Mouse (Mus musculus) liver, embryonic 14.5 days (tissue): ENCODE measurements around the gene Ttll8. TPM values are rescaled to one million over a fixed set of nuclear protein-coding genes. Genes with fewer than 3 reads are reported as not detected.

Source experiments
- ATAC-seq: fragments of 200-750 bp; cut with Nextera tagmentation; 2 replicates; pipeline ENCODE4 v1.8.0; 2017; ENCODE audit warnings: moderate number of reproducible peaks, mild to moderate bottlenecking, moderate library complexity; ENCODE audit not compliant: insufficient read depth
- DNase-seq, 3 experiments: peaks; one replicate each; pipeline ENCODE4 v3.0.0-alpha.2; 2012 to 2013; ENCODE audit warnings: low read depth in 3 of 3, low spot score in 3 of 3
- H3K27ac ChIP-seq: fragments of 300-500 bp; sonication (generic); 2 replicates; pipeline ENCODE4 v1.5.1; 2014; ENCODE audit warnings: moderate library complexity, mild to moderate bottlenecking, control low read depth, inconsistent platforms
- H3K27me3 ChIP-seq: fragments of 300-500 bp; sonication (generic); 2 replicates; pipeline ENCODE4 v1.6.1; 2014; ENCODE audit warnings: mild to moderate bottlenecking, low read length, moderate library complexity; ENCODE audit not compliant: control insufficient read depth, insufficient read depth
- H3K36me3 ChIP-seq: fragments of 300-500 bp; sonication (generic); replicated peaks from 2 replicates; pipeline ENCODE4 v1.6.1; 2014; ENCODE audit warnings: low read depth; ENCODE audit not compliant: control insufficient read depth, insufficient read depth
- H3K4me1 ChIP-seq, 2 experiments: fragments of 200-500 bp in 1 of 2; fragments of 300-500 bp in 1 of 2; sonication (generic) in 1 of 2; replicated peaks; 2 replicates each; pipeline ENCODE4 v1.6.1; 2012 to 2014; ENCODE audit warnings: antibody characterized with exemption in 1 of 2, inconsistent platforms in 1 of 2, low read length in 1 of 2; ENCODE audit not compliant: control insufficient read depth in 2 of 2, insufficient read depth in 2 of 2
- H3K4me2 ChIP-seq: fragments of 300-500 bp; sonication (generic); 2 replicates; pipeline ENCODE4 v1.6.1; 2014; ENCODE audit warnings: low read depth, mild to moderate bottlenecking, control low read depth, moderate library complexity
- H3K4me3 ChIP-seq, 2 experiments: fragments of 200-500 bp in 1 of 2; fragments of 300-500 bp in 1 of 2; sonication (generic) in 1 of 2; 2 replicates each; pipeline ENCODE4 v1.5.1; 2012 to 2014; ENCODE audit warnings: low read depth in 2 of 2, low read length in 2 of 2, mild to moderate bottlenecking in 2 of 2, control low read depth in 1 of 2, inconsistent platforms in 1 of 2, moderate library complexity in 1 of 2; ENCODE audit not compliant: insufficient read depth in 1 of 2
- H3K9ac ChIP-seq: fragments of 300-500 bp; sonication (generic); replicated peaks from 2 replicates; pipeline ENCODE4 v1.6.1; 2014; ENCODE audit warnings: mild to moderate bottlenecking, control low read depth, moderate library complexity
- H3K9me3 ChIP-seq: fragments of 300-500 bp; sonication (generic); 2 replicates; pipeline ENCODE4 v1.6.1; 2016; ENCODE audit warnings: low read length, mixed read lengths; ENCODE audit not compliant: control insufficient read depth
- CTCF ChIP-seq: IDR thresholded peaks from 2 replicates; pipeline ENCODE4 v1.5.1; 2016; ENCODE audit warnings: antibody characterized with exemption, low read depth, control low read depth
- EP300 ChIP-seq: IDR thresholded peaks from 2 replicates; pipeline ENCODE4 v1.6.1; 2016; ENCODE audit warnings: antibody characterized with exemption, low read depth
- WGBS: fragments of 180-500 bp; shearing (Covaris S2); extraction: QIAGEN DNeasy Blood & Tissue Kit; methylation state at CpG from one replicate; pipeline ENCODE4 v1.1.7; 2014; ENCODE audit not compliant: insufficient replicate concordance; 5-methylcytosine and 5-hydroxymethylcytosine counted together
- polyA plus RNA-seq, 2 experiments: library from polyadenylated mRNA; depleted of rRNA in 1 of 2; stranded (reverse) in 1 of 2; unstranded in 1 of 2; fragments of >200 nt; fragmentation: Nextera tagmentation in 1 of 2; extraction: Ambion mirVana in 1 of 2; gene quantifications; 2 replicates each; pipeline versions ENCODE4 v1.2.1 to v1.2.3; 2012 to 2014

Gene Ttll8
- polyA plus RNA-seq, 2 experiments, result not detected

- TF ChIP-seq CTCF, result no peak
- TF ChIP-seq EP300, result no peak
- ATAC-seq, result no peak
- Histone ChIP-seq H3K27ac (no peak overlapping the region), H3K9ac (no peak overlapping the region), H3K4me1 (peaks cover 0 to 9% of the 10 kb centered on the region in 2 experiments; a peak in 3 of 4 replicates), H3K4me2 (no peak overlapping the region), H3K27me3 (no peaks in the 10 kb centered on the region), H3K9me3 (no peaks in the 10 kb centered on the region), H3K36me3 (no peaks in the 10 kb centered on the region), H3K4me3 (no peak overlapping the region)
- no peak for DNase-seq
- 56% methylated on average over 5 of the region's 5 CpGs for WGBS
Observed at GRCm38 (mm10) chr15:88892876-88893275, 61.3 kb downstream of the Ttll8 start.

GRCm38 (mm10) chr15:88892252-88892651 lies 62.0 kb downstream of the Ttll8 start:
- no peaks in the 10 kb centered on the region for H3K36me3 ChIP-seq
- H3K4me2 ChIP-seq, result no peak overlapping the region
- WGBS, result 45% methylated on average over 1 of the region's 1 CpGs
- no peaks in the 10 kb centered on the region for H3K27me3 ChIP-seq
- DNase-seq (no peak), ATAC-seq (no peak)
- H3K27ac ChIP-seq, result no peak overlapping the region
- no peak for TF ChIP-seq EP300
- H3K4me3 ChIP-seq, result no peak overlapping the region
- H3K9ac ChIP-seq, result no peak overlapping the region
- peaks cover 0 to 9% of the 10 kb centered on the region in 2 experiments; a peak in 3 of 4 replicates for H3K4me1 ChIP-seq
- no peaks in the 10 kb centered on the region for H3K9me3 ChIP-seq

- Histone ChIP-seq H3K9me3 (no peaks in the 10 kb centered on the region), H3K9ac (no peak overlapping the region), H3K4me1 (peaks cover 0 to 9% of the 10 kb centered on the region in 2 experiments; a peak in 3 of 4 replicates), H3K36me3 (no peaks in the 10 kb centered on the region), H3K4me3 (peak overlapping the region in 1 of 2 experiments; percentile 45; a peak in 2 of 4 replicates), H3K4me2 (peak overlapping the region; percentile 68), H3K27me3 (no peaks in the 10 kb centered on the region), H3K27ac (no peak overlapping the region)
- 63% methylated on average over 8 of the region's 8 CpGs for WGBS
- no peak for ATAC-seq
- TF ChIP-seq EP300 (no peak), CTCF (no peak)
- no peak for DNase-seq
Observed at GRCm38 (mm10) chr15:88891676-88892040, 62.6 kb downstream of the Ttll8 start.

- H3K27ac ChIP-seq, result no peak overlapping the region
- no peaks in the 10 kb centered on the region for H3K27me3 ChIP-seq
- H3K4me2 ChIP-seq, result peak overlapping the region; percentile 68
- DNase-seq (peak; percentile 55 to 64 (median 64)), ATAC-seq (peak; percentile 91)
- no peaks in the 10 kb centered on the region for H3K9me3 ChIP-seq
- WGBS, result 2% methylated on average over 41 of the region's 41 CpGs
- no peak for TF ChIP-seq EP300
- no peak for TF ChIP-seq CTCF
- H3K4me3 ChIP-seq, result peak overlapping the region; percentile 38 to 45
- no peak overlapping the region for H3K9ac ChIP-seq
- peaks cover 0 to 9% of the 10 kb centered on the region in 2 experiments; a peak in 3 of 4 replicates for H3K4me1 ChIP-seq
- no peaks in the 10 kb centered on the region for H3K36me3 ChIP-seq
Observed at GRCm38 (mm10) chr15:88890751-88891675, 63.2 kb downstream of the Ttll8 start.

GRCm38 (mm10) chr15:88889994-88890393 lies 64.2 kb downstream of the Ttll8 start:
- no peaks in the 10 kb centered on the region for H3K9me3 ChIP-seq
- no peak overlapping the region for H3K4me3 ChIP-seq
- no peaks in the 10 kb centered on the region for H3K27me3 ChIP-seq
- no peak overlapping the region for H3K4me2 ChIP-seq
- H3K4me1 ChIP-seq, result peaks cover 0 to 9% of the 10 kb centered on the region in 2 experiments; a peak in 3 of 4 replicates
- ATAC-seq (no peak), DNase-seq (no peak)
- no peak overlapping the region for H3K9ac ChIP-seq
- 83% methylated on average over 3 of the region's 3 CpGs for WGBS
- TF ChIP-seq EP300 (no peak), CTCF (no peak)
- H3K36me3 ChIP-seq, result no peaks in the 10 kb centered on the region
- no peak overlapping the region for H3K27ac ChIP-seq
